Comparison of ENCODE assay signal across 25 mouse cellular contexts in the genomic region with DNA sequence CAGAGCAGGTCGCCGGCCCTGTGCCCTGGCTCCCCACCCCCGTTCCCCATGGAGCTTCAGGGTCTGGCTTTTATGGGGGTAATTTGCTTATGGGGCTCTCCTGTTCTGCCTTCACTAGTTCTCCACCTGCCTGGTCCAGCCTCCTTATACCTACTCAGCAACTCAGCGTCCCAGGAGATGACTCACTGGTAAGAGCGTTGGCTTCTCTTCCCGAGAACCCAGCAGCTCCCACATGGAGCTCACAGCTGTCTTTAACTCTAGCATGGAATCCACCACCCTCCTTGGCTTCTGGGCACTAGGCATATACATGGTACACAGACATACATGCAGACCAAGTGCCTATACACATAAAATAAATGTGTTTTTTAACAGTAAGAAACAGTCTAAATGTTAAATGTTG. TPM values are rescaled to one million over a fixed set of nuclear protein-coding genes. Genes with fewer than 3 reads are reported as not detected.
A peak's percentile ranks its signal among the peaks of the same experiment; 100 is the strongest.
DNase-seq lines count a peak whose midpoint lies in the region; ATAC-seq lines count a peak whose summit lies in the region.
"Had no signal": no experiment of that assay in that cellular context is flagged by ENCODE, and none has a peak within 500 bp of the region (broad histone marks: within the 10 kb centered on the region; RNA-seq: fewer than 3 reads in every experiment).

No protein-coding gene starts in this region.

- no peak for ATAC-seq in embryonic facial prominence, embryonic 12.5 days (ENCODE audit: insufficient number of reproducible peaks, insufficient read depth, low FRiP score, low TSS enrichment)
- no peak for ATAC-seq in liver, embryonic 12.5 days

- no peaks in the 10 kb centered on the region for H3K4me1 ChIP-seq in embryonic facial prominence, embryonic 12.5 days
- H3K4me1 ChIP-seq in liver, embryonic 12.5 days = no peaks in the 10 kb centered on the region
- H3K4me1 ChIP-seq: embryonic facial prominence, embryonic 13.5 days had no signal

- no peak overlapping the region for H3K4me3 ChIP-seq in embryonic facial prominence, embryonic 12.5 days
- no peak overlapping the region for H3K4me3 ChIP-seq in liver, embryonic 12.5 days
- H3K4me3 ChIP-seq: embryonic facial prominence, embryonic 13.5 days; heart, adult 2 months; left cerebral cortex, adult 2 months; megakaryocyte, embryonic 14.5 days had no signal

- H3K27me3 ChIP-seq in embryonic facial prominence, embryonic 12.5 days = no peaks in the 10 kb centered on the region
- no peaks in the 10 kb centered on the region for H3K27me3 ChIP-seq in liver, embryonic 12.5 days (replicated peaks)
- H3K27me3 ChIP-seq: embryonic facial prominence, embryonic 13.5 days; megakaryocyte, embryonic 14.5 days had no signal

- H3K9ac ChIP-seq in embryonic facial prominence, embryonic 12.5 days = no peak overlapping the region
- no peak overlapping the region for H3K9ac ChIP-seq in liver, embryonic 12.5 days
- H3K9ac ChIP-seq: embryonic facial prominence, embryonic 13.5 days had no signal

- intact Hi-C loops in gastrocnemius, postnatal 36 days (cut with DNase I) = no loop called here

- H3K36me3 ChIP-seq in embryonic facial prominence, embryonic 12.5 days = no peaks in the 10 kb centered on the region
- H3K36me3 ChIP-seq in liver, embryonic 12.5 days = no peaks in the 10 kb centered on the region

- no peak overlapping the region for H3K27ac ChIP-seq in embryonic facial prominence, embryonic 12.5 days
- H3K27ac ChIP-seq in liver, embryonic 12.5 days = no peak overlapping the region
- H3K27ac ChIP-seq: embryonic facial prominence, embryonic 13.5 days; heart, adult 2 months; left cerebral cortex, adult 2 months had no signal

- DNase-seq in left cerebral cortex, adult 18-20 months (ENCODE audit: low spot score in 2 of 2) = peak; percentile 11 to 23
- DNase-seq in left cerebral cortex, adult 11 months (ENCODE audit: low spot score) = no peak
- peak; percentile 28 for DNase-seq in right cerebral cortex, postnatal 25 days
- DNase-seq in right cerebral cortex, postnatal 10 days (ENCODE audit: low spot score in 2 of 2) = no peak
- DNase-seq in telencephalon, adult 2 months (ENCODE audit: low read depth, low spot score) = peak; percentile 34
- DNase-seq in gastrocnemius, postnatal 36 days = no peak
- DNase-seq: adrenal gland, postnatal 36 days; cerebellum, adult 9-11 months; gastrocnemius, postnatal 10 days; heart, adult 2 months; heart, postnatal 4 days; kidney, adult 2 months; kidney, postnatal 10 days; lung, adult 2 months had no signal

- H3K4me2 ChIP-seq in embryonic facial prominence, embryonic 12.5 days (replicated peaks) = peak overlapping the region; percentile 31; the same call in 1 of the 2 replicates
- no peak overlapping the region for H3K4me2 ChIP-seq in liver, embryonic 12.5 days
- H3K4me2 ChIP-seq: embryonic facial prominence, embryonic 13.5 days had no signal

- H3K9me3 ChIP-seq in embryonic facial prominence, embryonic 12.5 days = no peaks in the 10 kb centered on the region
- no peaks in the 10 kb centered on the region for H3K9me3 ChIP-seq in liver, embryonic 12.5 days (replicated peaks)
- H3K9me3 ChIP-seq: embryonic facial prominence, embryonic 13.5 days; G1E; megakaryocyte, embryonic 14.5 days had no signal

- 37% methylated on average over 6 of the region's 6 CpGs for WGBS in embryonic facial prominence, embryonic 12.5 days
- 48% methylated on average over 6 of the region's 6 CpGs for WGBS in liver, embryonic 12.5 days (ENCODE audit: insufficient replicate concordance)

RNA-seq across cellular contexts. Expression of a gene that starts 20.1 kb away (rescaled TPM):
- 10 to 100 TPM in 1 of 2 experiments, 1 to 10 TPM in 1; 9.3 to 10.5 TPM for total RNA-seq in left cerebral cortex, adult 18-20 months (2021)
- 7.8 and 8.3 TPM in 2 replicates for polyA plus RNA-seq in embryonic facial prominence, embryonic 12.5 days (2016; fragmentation: Nextera tagmentation; extraction: Ambion mirVana)
- total RNA-seq in gastrocnemius, postnatal 36 days (2021) = 1 to 10 TPM; 1.7 to 2.0 TPM
- polyA plus RNA-seq in liver, embryonic 12.5 days (2016; fragmentation: Nextera tagmentation; extraction: Ambion mirVana) = 3.2 and 4.3 TPM in 2 replicates

RNA-seq across cellular contexts. Expression of a gene that starts 28.4 kb away (rescaled TPM):
- 1 to 10 TPM; 1.2 to 1.3 TPM for total RNA-seq in left cerebral cortex, adult 18-20 months (2021)
- 6.6 and 10.6 TPM in 2 replicates for polyA plus RNA-seq in embryonic facial prominence, embryonic 12.5 days (2016; fragmentation: Nextera tagmentation; extraction: Ambion mirVana)
- under 1 TPM; 0.25 to 0.28 TPM for total RNA-seq in gastrocnemius, postnatal 36 days (2021)
- polyA plus RNA-seq in liver, embryonic 12.5 days (2016; fragmentation: Nextera tagmentation; extraction: Ambion mirVana) = 3.3 TPM in 2 replicates

RNA-seq across cellular contexts. Expression of a gene that starts 56.3 kb away (rescaled TPM):
- 1 to 10 TPM; 1.4 to 1.6 TPM for total RNA-seq in left cerebral cortex, adult 18-20 months (2021)
- polyA plus RNA-seq in embryonic facial prominence, embryonic 12.5 days (2016; fragmentation: Nextera tagmentation; extraction: Ambion mirVana) = 0.15 and 0.38 TPM in 2 replicates
- under 1 TPM; 0.07 to 0.15 TPM for total RNA-seq in gastrocnemius, postnatal 36 days (2021)
- not detected in 2 replicates for polyA plus RNA-seq in liver, embryonic 12.5 days (2016; fragmentation: Nextera tagmentation; extraction: Ambion mirVana)
- total RNA-seq: G1E; liver, adult 2 months had no signal
- polyA plus RNA-seq: cortical plate, adult 2 months; embryonic facial prominence, embryonic 13.5 days; G1E; heart, embryonic 14.5 days; kidney, adult 2 months; liver, adult 2 months; lung, adult 2 months; stomach, embryonic 16.5 days; urinary bladder, adult 2 months had no signal

Comparison
In these comparisons a context has a peak if more than half of its experiments do, and no peak if none do; other contexts are left out.
1. DNase-seq: peak in left cerebral cortex, adult 18-20 months (2 of 2), right cerebral cortex, postnatal 25 days (single experiment) and telencephalon, adult 2 months (single experiment); none in left cerebral cortex, adult 11 months (single experiment), right cerebral cortex, postnatal 10 days (0 of 2) and gastrocnemius, postnatal 36 days (0 of 2).